Mouse (Mus musculus) gastrocnemius, adult 8-10 months (tissue): ENCODE results near the gene BC024978. TPM values are rescaled to one million over a fixed set of nuclear protein-coding genes. Genes with fewer than 3 reads are reported as not detected.
"Not testable (repeated sequence)": the region's sequence is repeated elsewhere in the genome, so short reads cannot be mapped to it uniquely, and the experiment has no call there.

Source experiments
- DNase-seq, 2 experiments: peaks; one replicate each; pipeline ENCODE4 v3.0.0; 2022; ENCODE audit warnings: low spot score in 2 of 2
- total RNA-seq, 4 experiments: library from RNA; stranded (reverse); gene quantifications; 2 replicates each; pipeline ENCODE4 v1.2.4; 2022

BC024978 gene
- total RNA-seq, 4 experiments from 2014 or later = 13.2 to 20.5 (median 15.1) TPM

GRCm38 (mm10) chr7:27221939-27222338 lies 26.4 kb downstream of the BC024978 start:
- DNase-seq = no peak

GRCm38 (mm10) chr7:27222538-27222937 lies 27.0 kb downstream of the BC024978 start:
- no peak for DNase-seq

GRCm38 (mm10) chr7:27224877-27225575 lies 29.4 kb downstream of the BC024978 start:
- no peak for DNase-seq

GRCm38 (mm10) chr7:27227276-27227675 lies 31.7 kb downstream of the BC024978 start:
- no peak for DNase-seq

- no peak for DNase-seq
These were observed 32.1 kb downstream of the BC024978 start for GRCm38 (mm10) chr7:27227676-27228075.

GRCm38 (mm10) chr7:27228281-27228821 lies 32.8 kb downstream of the BC024978 start, which contains the start of gene Itpkc:
Gene Itpkc, minus strand, starts transcription at chr7:27228661.
- peak; percentile 80 to 84 for DNase-seq

GRCm38 (mm10) chr7:27228865-27229264 lies 33.3 kb downstream of the BC024978 start:
- no peak for DNase-seq

GRCm38 (mm10) chr7:27230781-27231180 lies 35.2 kb downstream of the BC024978 start:
- no peak for DNase-seq

- DNase-seq = peak; percentile 26 to 34
These were observed 36.2 kb downstream of the BC024978 start for GRCm38 (mm10) chr7:27231693-27232331.

- peak; percentile 85 to 86 for DNase-seq
These were observed 37.2 kb downstream of the BC024978 start, which contains the start of gene Coq8b for GRCm38 (mm10) chr7:27232781-27233281. Gene Coq8b, plus strand, starts transcription at chr7:27233023.

- no peak for DNase-seq
These were observed 37.7 kb downstream of the BC024978 start for GRCm38 (mm10) chr7:27233300-27233699.

GRCm38 (mm10) chr7:27235726-27236125 lies 40.1 kb downstream of the BC024978 start:
- DNase-seq = no peak

- no peak for DNase-seq
These were observed 41.9 kb downstream of the BC024978 start for GRCm38 (mm10) chr7:27237527-27237926.

- no peak for DNase-seq
These were observed 43.0 kb downstream of the BC024978 start for GRCm38 (mm10) chr7:27238568-27238967.

- DNase-seq = peak; percentile 56 to 74
These were observed 47.6 kb downstream of the BC024978 start for GRCm38 (mm10) chr7:27243211-27243610.

GRCm38 (mm10) chr7:27244088-27244487 lies 48.5 kb downstream of the BC024978 start:
- not testable (repeated sequence) for DNase-seq

- no peak for DNase-seq
These were observed 53.6 kb downstream of the BC024978 start for GRCm38 (mm10) chr7:27249146-27249545.

- no peak for DNase-seq
These were observed 54.3 kb downstream of the BC024978 start for GRCm38 (mm10) chr7:27249928-27250327.

- DNase-seq = no peak
These were observed 56.4 kb downstream of the BC024978 start for GRCm38 (mm10) chr7:27251946-27252345.

GRCm38 (mm10) chr7:27255721-27256120 lies 60.1 kb downstream of the BC024978 start:
- no peak for DNase-seq

GRCm38 (mm10) chr7:27257046-27257851 lies 61.7 kb downstream of the BC024978 start:
- DNase-seq = peak in 1 of 2 experiments; percentile 39
